Mouse (Mus musculus) MEL (cell line): ENCODE measurements at regions not wholly inside any gene's neighbourhood (a gene's known extent, or its start where the extent isn't known, plus 50 kb on each side); places are given as distances from the start of the nearest gene placed in this dataset.

Experiments
- CTCF ChIP-seq, 3 experiments: IDR thresholded peaks in 2 of 3; conservative IDR thresholded peaks in 1 of 3; 2 replicates each; pipeline ENCODE4 v1.5.1; 2011 to 2012; ENCODE audit warnings: low read length in 3 of 3, low read depth in 2 of 3, mild to moderate bottlenecking in 2 of 3, improper control_type of control experiment in 1 of 3, inconsistent platforms in 1 of 3, mixed read lengths in 1 of 3, moderate library complexity in 1 of 3; ENCODE audit not compliant: control insufficient read depth in 1 of 3, insufficient read depth in 1 of 3, poor library complexity in 1 of 3, severe bottlenecking in 1 of 3
- EP300 ChIP-seq, 2 experiments: IDR thresholded peaks; 2 replicates each; pipeline ENCODE4 v1.6.1; 2011; ENCODE audit warnings: improper control_type of control experiment in 2 of 2, low read length in 2 of 2, low read depth in 1 of 2, mild to moderate bottlenecking in 1 of 2
- HCFC1 ChIP-seq: IDR thresholded peaks from 2 replicates; pipeline ENCODE4 v1.6.1; 2012; ENCODE audit warnings: low read depth, mild to moderate bottlenecking, inconsistent platforms, low read length, improper control_type of control experiment, moderate library complexity
- MAFK ChIP-seq: IDR thresholded peaks from 2 replicates; pipeline ENCODE4 v1.6.1; 2011; ENCODE audit warnings: low read depth, mild to moderate bottlenecking, low read length, improper control_type of control experiment, borderline replicate concordance
- POLR2AphosphoS2 ChIP-seq: IDR thresholded peaks from 2 replicates; pipeline ENCODE4 v1.6.1; 2011; ENCODE audit warnings: low read length, improper control_type of control experiment
- ZNF384 ChIP-seq: IDR thresholded peaks from 2 replicates; pipeline ENCODE4 v1.6.1; 2012; ENCODE audit warnings: low read depth, mild to moderate bottlenecking, inconsistent platforms, low read length, improper control_type of control experiment

- TF ChIP-seq EP300 (IDR thresholded peaks at IDR 0.05; ENCODE audit: low read depth in 1 of 2, low read length in 2 of 2) (no peak), MAFK (no peak), POLR2AphosphoS2 (no peak), HCFC1 (no peak), CTCF (IDR thresholded peaks at IDR 0.05 in 2 of 3, conservative IDR thresholded peaks at IDR 0.05 in 1 of 3; ENCODE audit: control insufficient read depth in 1 of 3, insufficient read depth in 1 of 3, low read depth in 2 of 3, low read length in 3 of 3, poor library complexity in 1 of 3, severe bottlenecking in 1 of 3) (peak; percentile 4 to 30 (median 12); a peak in 2 of 6 replicates), ZNF384 (no peak)
Observed at GRCm38 (mm10) chr9:116340952-116341351, 165.8 kb upstream of the Tgfbr2 start.
